Mouse (Mus musculus) liver, postnatal 0 days (tissue): ENCODE data around the gene Bysl.

Source experiments
- CTCF ChIP-seq: sonication (generic); IDR thresholded peaks from 2 replicates; pipeline ENCODE4 v1.5.1; 2016; ENCODE audit warnings: antibody characterized with exemption, low read depth
- EP300 ChIP-seq: IDR thresholded peaks from 2 replicates; pipeline ENCODE4 v1.6.1; 2016; ENCODE audit warnings: antibody characterized with exemption, low read depth, mild to moderate bottlenecking

- TF ChIP-seq EP300 (no peak), CTCF (no peak)
These were observed 4.8 kb upstream of the Bysl start for GRCm38 (mm10) chr17:47616119-47616518.
